Mouse (Mus musculus): ENCODE measurements around the gene Gm43518.

DNA sequence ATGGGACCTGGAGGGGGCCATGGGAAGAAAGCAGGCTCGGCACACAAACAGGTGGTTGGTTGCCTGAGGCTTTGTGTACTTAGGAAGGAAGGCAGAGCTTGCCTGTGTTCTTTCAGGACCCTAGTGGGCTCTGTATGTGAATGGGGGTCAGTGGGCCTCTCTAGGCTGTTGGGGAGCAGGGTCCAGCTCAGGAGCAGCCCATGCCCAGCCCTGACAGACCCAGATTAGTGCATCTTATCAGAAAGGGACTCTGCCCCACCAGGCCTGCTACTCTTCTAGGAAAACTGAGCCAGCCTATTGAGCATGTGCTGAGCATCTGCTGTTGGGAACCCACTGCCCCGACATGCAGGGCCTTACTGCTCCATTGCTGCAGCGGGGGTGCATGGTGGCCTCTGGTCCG lies 60.3 kb downstream of the Gm43518 start:
- TF ChIP-seq POLR2A (IDR thresholded peaks at IDR 0.05; ENCODE audit: control insufficient read depth, low read depth, low read length) (no peak), CTCF (IDR thresholded peaks at IDR 0.05; ENCODE audit: control insufficient read depth, insufficient read depth, insufficient replicate concordance, low read depth, low read length) (no peak)
